Mouse (Mus musculus) neural tube, embryonic 11.5 days (tissue): Measurements from ENCODE around the gene Sema3f. TPM values are rescaled to one million over a fixed set of nuclear protein-coding genes. Genes with fewer than 3 reads are reported as not detected.

Source experiments
- ATAC-seq: fragments of 200-750 bp; cut with Nextera tagmentation; 2 replicates; pipeline ENCODE4 v1.8.0; 2017; ENCODE audit warnings: moderate number of reproducible peaks, mild to moderate bottlenecking, moderate TSS enrichment, moderate library complexity; ENCODE audit not compliant: insufficient read depth, low FRiP score, low TSS enrichment
- DNase-seq: peaks from one replicate; pipeline ENCODE4 v3.0.0-alpha.2; 2015; ENCODE audit warnings: low spot score
- H3K27ac ChIP-seq: fragments of 300-500 bp; sonication (generic); 2 replicates; pipeline ENCODE4 v1.5.1; 2014; ENCODE audit warnings: low read depth, mild to moderate bottlenecking, low read length
- H3K27me3 ChIP-seq: fragments of 300-500 bp; sonication (generic); 2 replicates; pipeline ENCODE4 v1.6.1; 2014; ENCODE audit warnings: mild to moderate bottlenecking, low read length, mixed read lengths; ENCODE audit not compliant: control insufficient read depth, insufficient read depth
- H3K36me3 ChIP-seq: fragments of 300-500 bp; sonication (generic); 2 replicates; pipeline ENCODE4 v1.6.1; 2014; ENCODE audit warnings: mild to moderate bottlenecking, low read length, moderate library complexity, mixed read lengths; ENCODE audit not compliant: control insufficient read depth, insufficient read depth
- H3K4me1 ChIP-seq: fragments of 300-500 bp; sonication (generic); 2 replicates; pipeline ENCODE4 v1.6.1; 2014; ENCODE audit warnings: low read length, mixed read lengths; ENCODE audit not compliant: control insufficient read depth, insufficient read depth
- H3K4me2 ChIP-seq: fragments of 300-500 bp; sonication (generic); 2 replicates; pipeline ENCODE4 v1.6.1; 2014; ENCODE audit warnings: low read depth, mild to moderate bottlenecking, moderate library complexity
- H3K4me3 ChIP-seq: fragments of 300-500 bp; sonication (generic); 2 replicates; pipeline ENCODE4 v1.5.1; 2014; ENCODE audit warnings: low read depth, low read length
- H3K9ac ChIP-seq: fragments of 300-500 bp; sonication (generic); 2 replicates; pipeline ENCODE4 v1.6.1; 2014; ENCODE audit warnings: mild to moderate bottlenecking, low read length
- H3K9me3 ChIP-seq: fragments of 300-500 bp; sonication (generic); 2 replicates; pipeline ENCODE4 v1.6.1; 2016; ENCODE audit warnings: low read length; ENCODE audit not compliant: control insufficient read depth
- WGBS: fragments of 180-500 bp; shearing (Covaris S2); extraction: QIAGEN DNeasy Blood & Tissue Kit; methylation state at CpG from one replicate; pipeline ENCODE4 v1.1.7; 2014; 5-methylcytosine and 5-hydroxymethylcytosine counted together
- polyA plus RNA-seq: library from polyadenylated mRNA; unstranded; fragments of >200 nt; fragmentation: Nextera tagmentation; extraction: Ambion mirVana; gene quantifications from 2 replicates; pipeline ENCODE4 v1.2.1, GENCODE M21; 2014

Gene Sema3f
- 15.3 and 17.0 TPM in 2 replicates for polyA plus RNA-seq

GRCm38 (mm10) chr9:107709697-107710483 is at the start of gene Sema3f:
TSS of gene Sema3f (minus strand) at chr9:107710475.
- Histone ChIP-seq H3K4me2 (peak within 1 kb of the TSS; percentile 97), H3K4me1 (peaks cover 27% of the 10 kb centered on the region), H3K36me3 (no peaks in the 10 kb centered on the region), H3K27ac (peak within 1 kb of the TSS; percentile 79), H3K9me3 (no peaks in the 10 kb centered on the region), H3K9ac (peak within 1 kb of the TSS; percentile 88), H3K4me3 (peak within 1 kb of the TSS; percentile 56), H3K27me3 (peaks cover 31% of the 10 kb centered on the region)
- ATAC-seq: peak; percentile 74
- WGBS: under 1% methylated on average over 65 of the region's 86 CpGs
- peak; percentile 86 for DNase-seq

DNA sequence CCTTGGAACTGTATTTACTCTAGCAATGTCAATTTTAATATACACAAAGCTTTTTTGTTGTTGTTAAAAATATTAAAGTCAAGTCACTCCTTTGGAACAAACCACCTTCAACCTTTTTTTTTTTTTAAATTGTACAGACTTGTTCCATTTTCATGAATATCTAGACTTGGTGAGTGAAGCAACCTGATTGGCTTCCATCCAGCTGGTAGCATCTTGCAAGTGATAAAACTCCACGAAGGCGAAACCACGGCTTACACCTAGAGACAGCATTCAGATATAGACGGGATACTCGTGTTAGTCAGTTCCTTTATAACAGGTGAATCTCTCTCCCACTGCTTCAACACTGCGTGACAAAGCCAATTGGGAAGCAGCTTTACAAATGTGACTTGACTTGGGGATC is 49.3 kb upstream of the Sema3f start:
- Histone ChIP-seq H3K4me2 (no peak overlapping the region), H3K27me3 (no peaks in the 10 kb centered on the region), H3K27ac (no peak overlapping the region), H3K9me3 (no peaks in the 10 kb centered on the region), H3K4me3 (no peak overlapping the region), H3K9ac (no peak overlapping the region), H3K36me3 (peaks cover 34% of the 10 kb centered on the region), H3K4me1 (no peaks in the 10 kb centered on the region)
- no peak for ATAC-seq
- DNase-seq: no peak
- 95% methylated on average over 6 of the region's 6 CpGs for WGBS

- WGBS: 99% methylated on average over 5 of the region's 5 CpGs
- no peak for DNase-seq
- no peak overlapping the region for H3K9ac ChIP-seq
- H3K4me2 ChIP-seq: no peak overlapping the region
- peaks cover 63% of the 10 kb centered on the region for H3K36me3 ChIP-seq
- no peak for ATAC-seq
- H3K4me1 ChIP-seq: no peaks in the 10 kb centered on the region
- H3K27ac ChIP-seq: no peak overlapping the region
- H3K9me3 ChIP-seq: no peaks in the 10 kb centered on the region
- no peak overlapping the region for H3K4me3 ChIP-seq
- H3K27me3 ChIP-seq: no peaks in the 10 kb centered on the region
These were observed 40.1 kb upstream of the Sema3f start for GRCm38 (mm10) chr9:107750378-107750777.

GRCm38 (mm10) chr9:107748063-107748462 is 37.8 kb upstream of the Sema3f start:
- H3K27ac ChIP-seq: no peak overlapping the region
- H3K9ac ChIP-seq: no peak overlapping the region
- peaks cover 71% of the 10 kb centered on the region for H3K36me3 ChIP-seq
- H3K9me3 ChIP-seq: no peaks in the 10 kb centered on the region
- no peak for DNase-seq
- no peak for ATAC-seq
- no peak overlapping the region for H3K4me3 ChIP-seq
- H3K4me2 ChIP-seq: no peak overlapping the region
- H3K27me3 ChIP-seq: no peaks in the 10 kb centered on the region
- WGBS: 98% methylated on average over 3 of the region's 3 CpGs
- no peaks in the 10 kb centered on the region for H3K4me1 ChIP-seq

- H3K27me3 ChIP-seq: no peaks in the 10 kb centered on the region
- no peak overlapping the region for H3K4me3 ChIP-seq
- 90% methylated on average over 1 of the region's 1 CpGs for WGBS
- no peak overlapping the region for H3K4me2 ChIP-seq
- no peak overlapping the region for H3K9ac ChIP-seq
- peaks cover 70% of the 10 kb centered on the region for H3K36me3 ChIP-seq
- DNase-seq (no peak), ATAC-seq (no peak)
- no peaks in the 10 kb centered on the region for H3K4me1 ChIP-seq
- H3K9me3 ChIP-seq: no peaks in the 10 kb centered on the region
- H3K27ac ChIP-seq: no peak overlapping the region
These were observed 37.0 kb upstream of the Sema3f start for GRCm38 (mm10) chr9:107747310-107747709.

GRCm38 (mm10) chr9:107746679-107747078 is 36.4 kb upstream of the Sema3f start:
- Histone ChIP-seq H3K27ac (no peak overlapping the region), H3K4me1 (no peaks in the 10 kb centered on the region), H3K4me2 (no peak overlapping the region), H3K9me3 (no peaks in the 10 kb centered on the region), H3K36me3 (peaks cover 69% of the 10 kb centered on the region), H3K4me3 (no peak overlapping the region), H3K9ac (no peak overlapping the region), H3K27me3 (no peaks in the 10 kb centered on the region)
- ATAC-seq (no peak), DNase-seq (no peak)
- WGBS: 93% methylated on average over 3 of the region's 3 CpGs

DNA sequence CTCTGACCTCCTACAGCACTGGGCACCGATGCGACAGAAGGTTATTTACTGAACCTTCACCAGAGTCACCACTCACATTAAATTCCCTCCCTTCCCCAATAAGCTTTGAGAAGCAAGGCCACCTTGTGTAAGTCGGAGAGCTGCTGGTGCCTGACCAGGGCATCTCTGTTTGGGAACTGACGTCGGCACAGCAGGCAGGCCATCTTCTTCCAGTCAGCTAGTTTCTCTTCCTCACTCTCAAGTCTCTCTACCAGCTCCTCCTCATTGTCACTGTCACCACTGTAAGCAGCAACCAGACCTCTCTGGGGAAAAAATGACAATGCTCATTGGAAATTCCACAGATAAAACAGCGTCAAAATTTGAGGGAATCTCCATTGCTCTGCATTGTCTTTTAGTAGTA is 33.8 kb upstream of the Sema3f start:
- no peak for ATAC-seq
- Histone ChIP-seq H3K4me3 (no peak overlapping the region), H3K4me2 (no peak overlapping the region), H3K4me1 (no peaks in the 10 kb centered on the region), H3K27ac (no peak overlapping the region), H3K9ac (no peak overlapping the region), H3K27me3 (no peaks in the 10 kb centered on the region), H3K9me3 (no peaks in the 10 kb centered on the region), H3K36me3 (peaks cover 58% of the 10 kb centered on the region)
- 91% methylated on average over 6 of the region's 6 CpGs for WGBS
- DNase-seq: no peak

DNA sequence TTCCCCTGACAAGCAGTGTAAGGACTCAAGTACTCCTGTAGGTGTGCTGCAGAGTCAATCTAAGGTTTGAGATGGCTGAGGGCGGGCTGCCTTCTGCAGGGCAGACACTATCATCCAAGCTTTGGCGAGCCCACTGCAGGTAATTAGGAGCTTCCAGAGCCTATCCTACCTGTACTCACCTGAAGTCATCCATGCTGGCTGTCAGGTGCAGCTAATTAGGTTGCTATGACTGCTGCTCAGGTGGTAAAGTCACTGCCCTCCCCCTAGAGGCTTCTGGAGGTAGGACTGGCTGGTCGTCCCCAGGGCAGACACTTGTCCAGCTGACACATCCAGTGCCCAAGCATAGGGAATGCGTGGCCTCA is 28.5 kb upstream of the Sema3f start:
- peaks cover 23% of the 10 kb centered on the region for H3K36me3 ChIP-seq
- ATAC-seq (no peak), DNase-seq (peak; percentile 52)

More for the DNA sequence above, 28.5 kb upstream of the Sema3f start:
- Histone ChIP-seq H3K9ac (no peak overlapping the region), H3K4me3 (no peak overlapping the region), H3K9me3 (no peaks in the 10 kb centered on the region), H3K4me2 (no peak overlapping the region), H3K4me1 (peaks cover 24% of the 10 kb centered on the region), H3K27me3 (peaks cover 13% of the 10 kb centered on the region), H3K27ac (no peak overlapping the region)
- WGBS: 47% methylated on average over 4 of the region's 4 CpGs
